Mouse (Mus musculus): ENCODE measurements around the gene Coq10b.
"Not testable (repeated sequence)": the region's sequence is repeated elsewhere in the genome, so short reads cannot be mapped to it uniquely, and the experiment has no call there.

Gene Coq10b

DNA sequence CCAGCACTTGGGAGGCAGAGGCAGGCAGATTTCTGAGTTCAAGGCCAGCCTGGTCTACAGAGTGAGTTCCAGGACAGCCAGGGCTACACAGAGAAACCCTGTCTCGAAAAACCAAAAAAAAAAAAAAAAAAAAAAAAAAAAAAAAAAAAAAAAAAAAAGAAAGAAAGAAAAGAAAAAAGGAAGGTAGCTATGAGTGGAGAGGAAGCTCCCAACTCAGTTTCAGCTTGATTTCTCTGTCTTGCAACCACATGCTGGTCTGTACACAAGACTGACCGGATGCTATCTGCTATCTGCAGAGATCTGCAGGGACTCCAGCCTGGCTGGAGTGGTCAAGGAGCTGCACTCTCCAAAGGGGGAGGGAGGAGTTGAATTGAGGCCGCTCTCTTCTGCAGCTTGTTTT, 5.8 kb downstream of the Coq10b start:
- in situ Hi-C loops (cut with MboI) = not testable (repeated sequence)

DNA sequence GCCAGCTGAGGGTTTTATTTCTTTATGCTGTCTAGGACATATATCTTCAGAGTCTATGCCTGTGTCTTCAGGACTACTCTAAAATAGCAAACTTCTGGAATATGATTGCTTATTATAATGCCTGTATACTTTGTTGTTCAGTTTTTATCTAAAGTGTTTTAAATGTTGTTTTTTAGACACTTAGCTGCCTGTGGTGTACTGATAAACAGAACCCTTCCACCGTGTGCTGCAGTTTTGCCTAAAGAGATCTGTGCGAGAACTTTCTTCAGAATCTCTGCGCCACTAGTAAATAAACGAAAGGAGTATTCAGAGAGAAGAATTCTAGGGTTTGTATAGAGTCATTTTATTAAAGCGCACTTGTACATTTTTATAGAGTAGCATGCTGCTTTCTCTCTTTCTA, 8.5 kb downstream of the Coq10b start:
- in situ Hi-C loops (cut with MboI) = no loop called here

DNA sequence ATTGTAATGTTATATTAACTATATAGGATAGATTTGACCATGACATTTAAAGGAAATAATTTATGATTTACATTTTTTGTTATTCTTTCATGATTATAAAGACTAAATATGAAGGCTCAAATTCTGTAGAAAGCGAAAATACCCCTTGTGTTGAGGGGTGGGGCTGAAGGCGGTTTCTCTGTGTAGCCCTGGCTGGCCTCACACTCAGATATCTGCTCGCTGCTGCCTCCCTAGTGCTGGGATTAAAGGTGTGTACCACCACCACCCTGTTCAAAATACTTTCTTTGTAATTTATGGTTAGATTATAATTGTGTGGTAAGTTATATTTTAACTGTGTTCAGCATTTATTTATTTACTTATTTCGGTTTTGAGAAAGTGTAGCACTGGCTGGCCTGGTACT, 9.2 kb downstream of the Coq10b start:
- in situ Hi-C loops (cut with MboI) = no loop called here

DNA sequence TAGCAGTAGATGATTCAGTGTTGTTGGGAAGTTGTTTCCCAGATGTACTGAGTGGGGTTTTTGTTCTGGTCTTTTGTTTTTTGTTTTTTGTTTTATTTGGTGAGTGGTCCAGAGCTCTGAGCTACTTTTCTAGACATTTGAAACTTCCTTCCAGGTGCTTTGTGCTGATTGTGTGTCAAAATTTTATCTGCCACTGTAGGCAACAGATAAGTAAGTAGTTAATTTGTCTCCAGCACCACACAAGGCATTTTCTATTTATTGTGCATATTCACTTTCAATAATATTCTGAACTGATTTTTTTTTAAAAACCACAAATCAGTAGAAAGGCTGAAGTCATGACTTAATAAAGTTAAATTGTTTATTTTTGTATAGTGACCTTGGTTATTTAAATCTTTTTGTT, 19.8 kb downstream of the Coq10b start:
- in situ Hi-C loops (cut with MboI) = not testable (repeated sequence)

DNA sequence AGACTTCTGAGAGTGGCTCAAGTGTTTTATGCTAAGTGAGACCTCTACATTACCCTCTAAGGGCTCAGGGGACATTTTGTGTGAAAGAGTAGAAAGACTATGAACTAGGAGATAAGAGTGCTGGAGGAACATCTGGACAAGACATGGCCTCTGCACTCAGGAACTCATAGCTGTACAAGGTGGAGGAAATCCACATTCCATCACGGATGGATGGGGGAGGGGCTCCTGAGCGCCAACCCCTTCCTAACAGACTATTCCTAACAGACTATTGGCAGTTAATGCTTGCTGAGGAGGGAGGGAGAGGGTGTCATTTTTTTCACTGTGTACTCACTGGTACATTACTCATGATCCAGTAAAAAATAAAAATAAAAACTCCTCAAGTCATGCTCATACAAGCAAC, 22.2 kb downstream of the Coq10b start:
- in situ Hi-C loops (cut with MboI) = no loop called here

DNA sequence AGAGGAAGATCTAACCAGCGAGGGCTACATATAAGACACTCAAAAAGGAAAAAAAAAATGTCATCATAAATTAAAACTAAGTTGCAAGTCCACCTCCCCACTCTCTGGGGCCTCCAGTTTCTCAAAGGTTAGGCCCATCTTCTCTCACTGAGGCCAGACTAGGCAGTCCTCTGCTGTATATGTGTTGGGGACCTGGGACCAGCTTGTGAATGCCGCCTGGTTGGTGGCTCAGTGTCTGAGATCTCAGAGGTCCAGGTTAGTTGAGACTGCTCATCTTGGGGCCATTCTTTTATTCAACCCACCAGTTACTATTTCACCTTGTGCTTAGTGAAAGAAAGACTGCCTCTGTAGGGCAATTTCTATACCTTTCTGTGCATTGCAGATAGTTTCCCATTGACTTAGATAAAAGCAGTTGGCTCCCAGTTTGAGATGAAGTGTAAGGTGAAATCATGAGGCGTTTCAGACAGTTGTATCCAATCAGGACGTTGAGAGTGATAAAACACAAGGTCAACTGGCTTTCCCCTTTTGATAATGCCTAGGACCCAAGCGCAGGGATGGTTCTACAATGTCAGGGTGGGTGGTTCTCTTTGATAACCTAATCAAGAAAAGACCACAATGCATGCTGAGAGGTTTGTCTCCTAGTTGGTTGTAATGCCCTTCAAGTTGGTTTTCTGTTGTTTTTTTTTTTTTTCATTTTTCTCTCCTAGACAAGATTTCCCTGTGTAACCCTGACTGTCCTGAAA, 23.3 kb downstream of the Coq10b start:
- in situ Hi-C loops (cut with MboI) = no loop called here

DNA sequence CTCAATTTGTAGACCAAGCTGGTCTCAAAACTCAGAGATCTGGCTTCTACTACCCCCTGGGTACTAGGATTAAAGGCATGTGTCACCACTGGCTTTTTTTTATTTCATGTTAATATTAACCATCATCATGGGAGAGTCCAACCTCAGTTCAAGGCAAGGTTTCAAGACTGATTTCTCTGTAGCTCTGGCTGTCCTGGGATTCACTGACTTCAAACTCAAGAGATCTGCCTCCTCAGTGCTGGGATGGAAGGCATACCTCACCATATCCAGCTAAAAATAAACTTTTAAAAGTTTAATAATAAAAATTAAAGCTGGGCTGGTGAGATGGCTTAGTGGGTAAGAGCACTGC, 23.8 kb downstream of the Coq10b start:
- in situ Hi-C loops (cut with MboI) = no loop called here

DNA sequence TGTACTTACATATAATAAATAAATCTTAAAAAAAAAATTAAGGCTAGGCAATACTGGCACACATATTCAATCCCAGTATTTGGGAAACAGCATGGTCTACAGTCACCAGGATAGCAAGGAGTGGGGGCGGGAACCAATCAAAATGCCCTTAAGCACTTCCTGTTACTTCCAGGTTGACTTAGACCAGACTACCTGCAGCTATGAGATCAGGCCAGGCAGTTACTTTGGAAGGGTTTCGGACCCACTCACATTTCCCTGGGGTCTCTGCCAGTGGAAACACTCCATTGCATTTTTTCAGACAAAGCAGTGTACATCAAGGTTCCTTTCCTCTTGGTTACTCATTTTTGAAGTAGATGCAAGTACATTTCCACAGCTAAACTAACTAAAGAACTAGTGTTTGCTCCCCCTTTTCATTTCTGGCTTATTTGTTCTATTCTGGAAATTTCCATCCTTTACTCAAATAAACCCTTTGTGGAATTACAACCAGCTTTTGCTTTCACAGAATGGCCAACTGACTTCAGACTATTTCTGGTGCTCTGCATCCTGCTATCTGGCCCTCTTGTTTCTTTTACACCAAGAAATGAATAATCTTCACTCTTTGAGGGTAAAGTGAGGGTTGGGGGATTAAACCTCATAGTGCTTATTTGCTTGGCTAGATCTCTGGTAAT, 24.4 kb downstream of the Coq10b start:
- in situ Hi-C loops (cut with MboI) = no loop called here

DNA sequence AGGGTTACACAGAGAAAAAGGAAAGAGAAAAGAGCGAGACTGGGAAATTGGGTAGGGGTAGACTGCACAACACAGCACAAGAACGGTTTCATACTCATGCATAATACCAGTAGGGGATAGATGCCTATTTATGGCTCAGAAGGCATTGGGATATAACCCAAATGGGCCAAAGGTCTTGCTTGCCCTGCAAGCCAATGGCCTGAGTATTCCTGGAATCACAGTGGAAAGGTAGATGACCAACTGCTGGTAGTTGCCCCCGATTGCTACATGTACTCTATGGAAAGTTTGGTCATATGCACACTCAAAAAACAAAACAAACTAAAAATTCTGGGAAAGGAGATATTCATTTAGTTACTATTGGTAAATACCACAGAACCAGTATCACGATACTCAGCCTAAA, 27.1 kb downstream of the Coq10b start:
- in situ Hi-C loops (cut with MboI) = no loop called here

DNA sequence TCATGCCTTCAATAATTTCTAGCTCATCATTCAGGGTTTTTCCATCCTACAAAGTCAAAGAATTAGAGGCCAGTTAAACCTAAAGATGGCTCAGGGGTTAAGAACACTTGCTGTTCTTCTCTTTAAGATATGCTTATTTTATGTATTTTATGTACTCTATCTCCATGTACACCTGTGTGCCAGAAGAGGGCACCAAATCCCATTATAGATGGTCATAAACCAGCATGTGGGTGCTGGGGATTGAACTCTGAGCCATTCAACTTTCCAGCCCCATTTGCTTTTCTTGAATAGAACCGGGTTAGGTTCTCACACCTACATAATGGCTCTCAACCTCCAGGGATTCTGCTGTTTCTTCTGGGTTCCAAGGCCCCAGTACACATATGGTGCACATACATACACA, 29.5 kb downstream of the Coq10b start:
- in situ Hi-C loops (cut with MboI) = no loop called here

DNA sequence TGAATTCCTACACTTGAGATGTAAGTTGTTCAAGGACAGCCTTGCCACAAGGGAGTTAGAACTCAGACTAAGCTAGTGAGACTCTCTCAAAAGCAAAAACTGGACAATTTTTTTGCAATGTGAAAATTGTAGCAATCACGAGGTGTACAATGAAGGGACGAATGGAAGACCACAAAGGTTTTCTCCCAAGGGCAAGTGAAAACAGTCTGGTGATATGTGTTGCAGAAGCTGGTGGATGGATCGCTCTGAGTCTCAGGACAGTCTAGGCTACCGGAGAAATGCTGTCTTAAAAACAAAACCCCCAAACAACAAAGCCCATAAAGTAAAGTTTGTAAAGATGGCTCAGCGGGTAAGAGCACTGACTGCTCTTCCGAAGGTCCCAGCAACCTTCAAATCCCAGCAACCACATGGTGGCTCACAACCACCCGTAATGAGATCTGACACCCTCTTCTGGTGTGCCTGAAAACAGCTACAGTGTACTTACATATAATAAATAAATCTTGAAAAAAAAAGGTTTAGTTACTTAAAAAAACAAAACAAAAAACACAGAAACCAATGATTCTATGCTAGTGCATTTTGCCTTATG, 33.3 kb downstream of the Coq10b start:
- in situ Hi-C loops (cut with MboI) = loop anchor here (5.0 kb wide), 1 partner anchor 36 kb away; no protein-coding TSS in a partner anchor

DNA sequence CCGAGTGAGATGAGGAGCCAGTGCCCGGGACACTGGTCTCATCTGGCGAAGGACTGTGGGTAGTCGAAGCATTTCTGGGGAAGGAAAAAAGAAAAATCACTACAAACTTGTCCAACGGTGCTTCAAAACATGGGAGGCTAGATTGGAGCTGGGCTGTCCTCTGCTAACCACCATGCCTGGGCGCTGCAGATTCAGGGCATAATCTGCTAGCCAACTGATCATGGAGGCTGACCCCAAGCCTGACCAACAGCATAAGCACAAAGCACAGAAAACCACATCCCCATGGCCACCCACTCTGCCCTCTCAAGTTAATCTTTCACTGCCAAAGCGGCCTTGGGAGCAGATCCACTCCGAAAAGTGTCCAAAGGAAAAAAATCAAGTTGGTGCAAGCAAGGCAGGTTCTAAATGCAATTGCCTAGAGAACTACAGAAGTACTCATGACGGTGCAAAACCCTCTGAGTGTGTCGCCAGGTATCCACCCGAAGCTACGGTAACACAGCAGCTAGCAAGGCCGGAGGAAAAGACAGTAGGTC, 34.4 kb downstream of the Coq10b start:
- in situ Hi-C loops (cut with MboI) = loop anchor here (5.0 kb wide), 1 partner anchor 35 kb away; no protein-coding TSS in a partner anchor

DNA sequence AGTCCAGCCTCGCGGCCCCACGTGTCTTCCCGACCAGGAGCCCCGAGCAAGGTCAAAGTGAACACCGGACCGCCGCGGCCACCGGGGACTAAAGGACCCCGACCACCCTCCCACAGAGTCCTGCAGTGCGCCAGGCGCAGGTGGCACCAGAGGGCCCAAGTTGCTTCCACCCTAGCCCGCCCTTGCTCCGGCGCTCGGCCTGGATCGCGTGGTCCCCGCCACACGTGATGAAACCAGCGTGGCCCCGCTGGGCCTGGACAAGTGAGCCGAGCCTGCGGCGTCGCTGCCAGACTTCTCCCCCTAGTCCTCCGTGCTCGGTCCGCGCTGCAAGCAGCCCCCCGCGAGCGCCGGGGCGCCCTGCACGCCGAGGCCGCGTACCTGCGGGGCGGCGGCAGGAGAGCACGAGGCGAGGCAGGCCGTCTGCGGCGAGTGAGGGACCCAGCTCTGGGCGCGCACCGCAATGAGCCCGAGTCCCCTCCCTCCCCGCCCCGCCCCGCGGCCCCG, 34.9 kb downstream of the Coq10b start:
- in situ Hi-C loops (cut with MboI) = loop anchor here (5.0 kb wide), 1 partner anchor 35 kb away; no protein-coding TSS in a partner anchor

DNA sequence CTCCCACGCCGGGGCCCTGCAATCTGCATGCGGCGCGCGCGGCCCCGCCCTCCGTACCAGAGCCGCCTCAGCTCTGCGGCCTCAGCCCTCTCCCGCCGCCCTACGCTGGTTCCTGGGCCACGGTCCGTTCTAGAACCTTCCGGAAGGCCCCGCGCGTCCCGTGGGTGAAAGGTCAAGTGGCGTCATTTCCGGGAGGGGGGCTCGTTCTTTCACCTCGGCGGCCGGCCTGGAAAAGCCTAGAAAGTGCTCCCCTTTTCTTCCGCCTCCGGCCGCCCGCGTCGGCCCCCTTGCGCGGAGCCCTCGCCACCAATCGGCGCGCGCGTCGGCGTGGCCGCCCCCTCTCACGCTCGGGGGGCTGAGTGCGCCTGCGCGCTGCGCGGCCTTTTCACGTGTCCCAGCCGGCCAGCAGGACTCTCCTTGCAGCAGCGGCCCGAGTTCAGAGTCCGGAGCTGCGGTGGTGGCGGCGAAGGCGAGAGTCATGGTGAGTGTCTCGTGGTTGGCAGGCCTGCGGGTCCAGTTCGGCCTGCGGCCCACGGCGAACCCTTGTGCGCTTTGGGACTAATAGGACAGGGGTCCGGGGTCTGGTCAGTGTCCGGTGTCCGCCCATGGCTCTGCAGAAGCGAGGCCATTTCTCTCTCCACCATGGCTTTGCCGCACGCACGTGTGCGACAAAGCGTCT, 35.5 kb downstream of the Coq10b start, which contains the start of the genes Hspe1 and Hspd1:
TSS of gene Hspe1 (plus strand) at position 201 of the 679 bp plus-strand sequence.
TSS of gene Hspd1 (minus strand) at position 312 of the 679 bp plus-strand sequence.
- in situ Hi-C loops (cut with MboI) = loop anchor here (5.0 kb wide), 1 partner anchor 34 kb away; no protein-coding TSS in a partner anchor

DNA sequence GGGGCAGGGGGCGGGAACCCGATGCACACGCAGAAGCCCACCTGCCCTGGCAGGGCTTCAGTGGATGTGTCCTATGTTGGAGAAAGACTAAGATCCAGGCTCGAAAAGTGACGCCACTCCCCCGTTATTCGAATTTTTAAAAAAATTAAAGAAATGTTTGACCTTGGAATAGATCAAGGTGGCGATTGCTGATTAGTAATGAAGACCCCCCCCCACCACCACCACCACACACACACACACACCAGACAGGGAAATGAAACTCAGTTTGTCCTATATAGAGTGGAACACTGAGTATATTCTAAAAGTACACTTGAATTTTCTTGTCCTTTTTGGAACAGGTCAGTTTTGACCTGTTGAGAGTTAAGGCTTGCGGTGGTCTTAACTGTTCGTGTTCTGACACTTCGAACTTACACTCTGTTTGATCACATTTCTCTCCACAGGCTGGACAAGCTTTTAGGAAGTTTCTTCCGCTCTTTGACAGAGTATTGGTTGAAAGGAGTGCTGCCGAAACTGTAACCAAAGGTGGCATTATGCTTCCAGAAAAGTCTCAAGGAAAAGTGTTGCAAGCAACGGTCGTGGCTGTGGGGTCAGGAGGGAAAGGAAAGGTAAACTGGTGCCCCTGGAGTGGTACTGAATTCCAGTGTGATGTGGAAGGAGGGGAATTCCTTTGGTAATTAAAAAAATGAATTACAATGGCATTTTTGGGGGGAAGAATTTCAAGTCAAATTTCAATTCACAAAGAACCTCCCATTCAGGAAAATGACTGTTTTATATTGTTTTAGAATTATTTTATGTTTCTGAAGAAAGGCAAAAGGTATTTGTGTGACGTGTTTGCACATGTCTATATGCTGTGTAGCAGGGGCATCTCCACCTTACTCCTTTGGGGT, 36.3 kb downstream of the Coq10b start:
- in situ Hi-C loops (cut with MboI) = loop anchor here (5.0 kb wide), 1 partner anchor 33 kb away; no protein-coding TSS in a partner anchor

DNA sequence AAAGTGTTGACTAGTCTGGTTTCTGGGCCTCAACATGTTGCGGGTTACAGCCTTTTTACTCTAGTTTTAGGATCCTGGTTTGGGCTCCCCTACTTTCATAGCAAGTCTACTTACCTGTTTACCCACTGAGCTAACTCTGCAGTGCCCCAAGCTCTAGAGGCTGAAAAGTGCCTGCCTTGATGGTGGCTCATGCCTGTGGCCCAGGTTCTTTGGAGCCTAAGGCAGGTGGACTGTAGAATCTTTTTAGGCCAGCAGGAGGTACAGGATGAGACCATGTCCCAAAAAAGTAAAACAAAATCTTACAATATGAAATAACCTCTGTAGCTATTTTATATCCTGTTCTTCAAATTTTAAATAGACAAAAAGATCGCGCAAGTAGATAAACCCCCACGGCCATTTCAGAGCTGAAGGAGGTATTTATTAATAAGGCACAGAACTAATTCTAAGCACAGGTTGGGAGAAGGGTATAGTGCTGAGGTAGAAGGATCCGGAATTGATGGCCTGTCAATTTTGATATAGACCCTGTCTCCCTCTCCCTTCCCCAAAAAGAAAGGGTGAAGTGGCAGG, 37.0 kb downstream of the Coq10b start:
- in situ Hi-C loops (cut with MboI) = loop anchor here (5.0 kb wide), 1 partner anchor 33 kb away; no protein-coding TSS in a partner anchor

DNA sequence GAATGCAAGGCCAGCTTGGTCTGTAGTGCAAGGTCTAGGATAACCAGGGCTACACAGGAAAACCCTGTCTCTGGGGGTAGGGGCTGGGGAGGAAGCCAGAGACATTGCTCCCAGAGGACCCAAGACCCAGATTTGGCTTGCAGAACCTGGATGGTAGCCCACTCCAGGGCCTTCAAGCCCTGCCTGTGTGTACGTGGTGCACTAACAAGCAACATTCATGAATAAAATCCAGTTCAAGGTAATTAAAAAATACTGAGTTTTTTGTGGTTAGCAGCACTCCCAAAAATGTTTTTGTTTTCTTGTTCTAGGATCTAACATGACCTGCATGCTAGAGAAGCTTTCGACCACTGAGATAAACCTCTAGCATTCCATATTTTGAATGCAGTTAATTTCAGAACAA, 39.5 kb downstream of the Coq10b start:
- in situ Hi-C loops (cut with MboI) = no loop called here

DNA sequence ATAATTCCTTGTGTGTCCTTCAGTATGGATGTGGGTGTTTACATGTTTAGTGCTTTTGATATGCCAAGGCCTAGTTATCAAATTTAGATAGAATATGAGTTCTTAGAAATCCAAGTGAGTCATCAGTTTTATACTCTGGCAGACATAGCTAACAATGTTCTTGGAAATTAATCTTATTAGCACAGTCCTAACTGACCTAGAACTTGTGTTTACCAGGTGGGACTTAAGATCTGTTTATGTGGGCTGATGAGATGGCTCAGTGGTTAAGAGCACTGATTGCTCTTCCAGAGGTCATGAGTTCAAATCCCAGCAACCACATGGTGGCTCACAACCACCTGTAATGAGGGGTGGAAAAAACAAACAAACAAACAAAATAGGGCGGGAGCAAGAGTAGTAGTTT, 39.9 kb downstream of the Coq10b start:
- in situ Hi-C loops (cut with MboI) = no loop called here

DNA sequence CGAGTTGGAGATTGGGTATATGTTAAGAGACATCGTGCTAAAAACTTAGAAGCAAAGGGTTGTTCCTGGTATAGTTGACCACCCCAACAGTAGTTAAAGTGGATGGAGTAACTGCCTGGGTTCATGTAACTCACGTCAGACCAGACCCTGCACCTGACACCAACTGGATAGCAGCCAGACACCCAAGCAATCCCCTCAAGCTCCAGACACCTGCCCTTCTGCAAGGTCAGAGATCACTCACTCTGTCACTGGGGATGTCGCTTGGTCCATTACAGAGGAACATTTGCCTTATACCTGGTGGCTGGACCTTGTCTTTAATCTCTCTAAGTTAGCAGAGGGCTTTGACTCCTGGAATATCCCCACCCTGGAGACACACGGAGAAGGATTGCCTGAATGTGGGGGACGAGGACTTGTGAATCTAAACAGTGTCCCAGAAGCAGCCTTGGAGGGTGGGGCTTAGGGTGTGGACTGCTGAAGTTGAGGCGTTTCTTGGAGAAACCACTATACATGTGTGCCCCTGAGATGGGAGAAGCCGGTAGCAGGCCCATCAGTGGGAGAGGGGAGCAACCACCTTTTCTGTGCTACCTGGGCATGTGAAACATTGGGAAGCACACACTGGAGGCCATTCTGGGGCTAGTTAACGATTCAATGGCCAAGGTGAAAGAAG, 54.5 kb downstream of the Coq10b start:
- in situ Hi-C loops (cut with MboI) = no loop called here

DNA sequence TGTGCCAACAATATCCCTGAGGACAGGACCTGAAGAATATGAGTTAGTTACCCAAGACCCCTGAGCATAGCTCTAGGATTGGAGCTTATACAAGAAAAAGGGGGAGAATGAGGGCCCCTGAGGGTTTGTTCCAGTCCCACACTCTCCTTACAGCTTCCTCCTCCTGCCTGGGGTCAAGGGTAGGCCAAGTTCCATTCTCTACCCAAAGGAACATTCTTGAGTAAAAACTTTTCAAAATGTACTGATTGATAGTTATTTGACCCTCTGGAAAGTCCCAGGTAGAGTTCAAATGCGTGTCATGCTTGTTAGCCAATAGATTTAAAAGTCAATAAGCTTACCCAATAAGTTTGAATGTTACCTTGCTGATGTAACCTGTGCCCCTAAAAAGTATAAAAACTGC, 55.1 kb downstream of the Coq10b start:
- in situ Hi-C loops (cut with MboI) = no loop called here
